Mouse (Mus musculus) liver, embryonic 14 days (tissue): ENCODE measurements around the gene Smim20. TPM values are rescaled to one million over a fixed set of nuclear protein-coding genes. Genes with fewer than 3 reads are reported as not detected.

Experiments
- polyA plus RNA-seq: library from polyadenylated mRNA; depleted of rRNA; stranded (reverse); fragments of >200 nt; gene quantifications from 2 replicates; pipeline ENCODE4 v1.2.3, GENCODE M21; 2012; rRNA removed

Gene Smim20
- 16.6 and 23.6 TPM in 2 replicates for polyA plus RNA-seq

DNA sequence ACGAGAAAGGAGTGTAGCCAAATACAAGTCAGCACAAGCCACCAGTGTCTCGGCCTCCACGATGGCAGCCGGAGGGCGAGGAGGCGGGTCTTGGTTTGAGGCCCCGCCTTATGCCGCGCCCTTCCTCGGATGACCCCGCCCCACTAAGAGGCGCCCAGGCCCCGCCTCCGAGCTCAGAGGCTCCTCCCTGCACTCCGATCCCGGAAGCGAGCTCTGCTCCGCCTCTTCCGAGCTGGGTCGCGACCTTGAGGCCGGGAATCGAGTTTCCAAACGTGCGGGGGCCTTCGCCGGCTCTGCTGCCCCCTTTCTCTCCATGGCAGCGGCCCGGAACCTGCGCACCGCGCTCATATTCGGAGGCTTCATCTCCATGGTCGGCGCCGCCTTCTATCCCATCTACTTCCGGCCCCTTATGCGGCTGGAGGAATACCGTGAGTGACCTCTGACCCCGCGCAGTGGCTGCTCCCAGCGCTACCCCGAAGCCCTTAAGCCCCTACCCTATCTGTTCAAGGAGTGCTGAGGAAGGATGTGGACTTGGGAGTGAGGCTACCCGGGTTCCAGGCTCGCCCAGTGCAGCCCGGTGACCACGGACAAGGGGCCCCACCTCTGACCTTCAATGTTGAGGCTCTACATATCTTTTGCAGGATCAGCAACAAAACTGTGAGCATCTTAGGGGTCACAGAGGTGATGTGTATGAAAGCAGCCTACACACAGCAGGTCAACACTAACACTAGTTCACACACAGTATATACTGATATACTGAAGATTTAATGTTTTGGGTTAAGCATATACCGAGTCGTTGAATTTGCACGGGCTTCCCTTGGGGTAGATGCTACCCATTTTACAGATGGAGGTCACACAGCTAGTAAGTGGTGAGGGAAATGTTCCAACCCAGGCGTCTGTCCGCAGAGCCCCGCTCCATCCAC, at the start of gene Smim20:
TSS of gene Smim20 (plus strand) at position 153 of the 923 bp plus-strand sequence.

Other genes with a start within 250 kb of the Smim20 start
- 0.02 and 0.03 TPM in 2 replicates for gene Slc34a2, start 229.0 kb upstream of the Smim20 start, polyA plus RNA-seq
- gene Sel1l3, start 53.2 kb upstream of the Smim20 start, polyA plus RNA-seq: 0.06 and 0.08 TPM in 2 replicates
- gene Rbpj, start 199.1 kb downstream of the Smim20 start, polyA plus RNA-seq: 6.5 and 7.1 TPM in 2 replicates